Mouse (Mus musculus): ENCODE measurements around the gene Pdxp. TPM values are rescaled to one million over a fixed set of nuclear protein-coding genes. Genes with fewer than 3 reads are reported as not detected.
"Not testable (repeated sequence)": the region's sequence is repeated elsewhere in the genome, so short reads cannot be mapped to it uniquely, and the experiment has no call there.

Gene Pdxp
- polyA plus RNA-seq, 1 experiment from 2014 or later = 105 TPM

- H3K36me3 ChIP-seq (replicated peaks; ENCODE audit: control insufficient read depth, insufficient read depth) = peaks cover 26% of the 10 kb centered on the region
- H3K4me1 ChIP-seq (replicated peaks; ENCODE audit: control insufficient read depth, insufficient read depth, low read length) = peaks cover 23% of the 10 kb centered on the region
- WGBS = 1% methylated on average over 54 of the region's 95 CpGs
- peak within 1 kb of the TSS; percentile 69 for H3K4me3 ChIP-seq (replicated peaks; ENCODE audit: low read length)
- peak within 1 kb of the TSS; percentile 99 for H3K27ac ChIP-seq
- peak; percentile 98 for DNase-seq (ENCODE audit: low spot score)
- peak within 1 kb of the TSS; percentile 82 for H3K9ac ChIP-seq
- peak; percentile 90 for ATAC-seq (ENCODE audit: low FRiP score)
- H3K9me3 ChIP-seq (ENCODE audit: control insufficient read depth, low read length) = no peaks in the 10 kb centered on the region
- H3K4me2 ChIP-seq (replicated peaks) = peak within 1 kb of the TSS; percentile 87
- no peaks in the 10 kb centered on the region for H3K27me3 ChIP-seq (ENCODE audit: control insufficient read depth, insufficient read depth, low read length)
These were observed 36.5 kb upstream of the Pdxp start, which contains the start of gene Gga1 for GRCm38 (mm10) chr15:78876991-78877809. Gene Gga1 (plus strand): TSS chr15:78877190.

GRCm38 (mm10) chr15:78877810-78878390, 35.8 kb upstream of the Pdxp start:
- Histone ChIP-seq H3K9me3 (ENCODE audit: control insufficient read depth, low read length) (no peaks in the 10 kb centered on the region), H3K36me3 (replicated peaks; ENCODE audit: control insufficient read depth, insufficient read depth) (peaks cover 33% of the 10 kb centered on the region), H3K4me3 (replicated peaks; ENCODE audit: low read length) (peak overlapping the region; percentile 69), H3K4me1 (replicated peaks; ENCODE audit: control insufficient read depth, insufficient read depth, low read length) (peaks cover 23% of the 10 kb centered on the region), H3K27me3 (ENCODE audit: control insufficient read depth, insufficient read depth, low read length) (no peaks in the 10 kb centered on the region), H3K27ac (peak overlapping the region; percentile 99), H3K9ac (peak overlapping the region; percentile 82), H3K4me2 (replicated peaks) (peak overlapping the region; percentile 62)
- DNase-seq (ENCODE audit: low spot score) (no peak), ATAC-seq (ENCODE audit: low FRiP score) (no peak)
- 1% methylated on average over 17 of the region's 17 CpGs for WGBS

GRCm38 (mm10) chr15:78878792-78879516, 34.8 kb upstream of the Pdxp start:
- 70% methylated on average over 7 of the region's 7 CpGs for WGBS
- peaks cover 23% of the 10 kb centered on the region for H3K4me1 ChIP-seq (replicated peaks; ENCODE audit: control insufficient read depth, insufficient read depth, low read length)
- not testable (repeated sequence) for H3K4me3 ChIP-seq (replicated peaks; ENCODE audit: low read length); H3K9me3 ChIP-seq (ENCODE audit: control insufficient read depth, low read length); H3K9ac ChIP-seq; H3K27ac ChIP-seq; H3K27me3 ChIP-seq (ENCODE audit: control insufficient read depth, insufficient read depth, low read length); ATAC-seq (ENCODE audit: low FRiP score); DNase-seq (ENCODE audit: low spot score); H3K4me2 ChIP-seq (replicated peaks)
- H3K36me3 ChIP-seq (replicated peaks; ENCODE audit: control insufficient read depth, insufficient read depth) = peaks cover 43% of the 10 kb centered on the region

- H3K36me3 ChIP-seq (replicated peaks; ENCODE audit: control insufficient read depth, insufficient read depth) = peaks cover 57% of the 10 kb centered on the region
These were observed 33.3 kb upstream of the Pdxp start for GRCm38 (mm10) chr15:78880432-78880831.

GRCm38 (mm10) chr15:78881828-78882227, 31.9 kb upstream of the Pdxp start:
- no peak overlapping the region for H3K4me3 ChIP-seq (replicated peaks; ENCODE audit: low read length)
- 91% methylated on average over 3 of the region's 3 CpGs for WGBS
- H3K27ac ChIP-seq = no peak overlapping the region
- H3K4me1 ChIP-seq (replicated peaks; ENCODE audit: control insufficient read depth, insufficient read depth, low read length) = peaks cover 12% of the 10 kb centered on the region
- no peaks in the 10 kb centered on the region for H3K27me3 ChIP-seq (ENCODE audit: control insufficient read depth, insufficient read depth, low read length)
- H3K4me2 ChIP-seq (replicated peaks) = no peak overlapping the region
- no peak for ATAC-seq (ENCODE audit: low FRiP score)
- no peak overlapping the region for H3K9ac ChIP-seq
- H3K36me3 ChIP-seq (replicated peaks; ENCODE audit: control insufficient read depth, insufficient read depth) = peaks cover 71% of the 10 kb centered on the region
- DNase-seq (ENCODE audit: low spot score) = no peak
- no peaks in the 10 kb centered on the region for H3K9me3 ChIP-seq (ENCODE audit: control insufficient read depth, low read length)

More at GRCm38 (mm10) chr15:78880432-78880831, 33.3 kb upstream of the Pdxp start:
- 95% methylated on average over 8 of the region's 8 CpGs for WGBS
- DNase-seq (ENCODE audit: low spot score) = no peak
- H3K9me3 ChIP-seq (ENCODE audit: control insufficient read depth, low read length) = no peaks in the 10 kb centered on the region
- H3K27me3 ChIP-seq (ENCODE audit: control insufficient read depth, insufficient read depth, low read length) = no peaks in the 10 kb centered on the region
- peaks cover 22% of the 10 kb centered on the region for H3K4me1 ChIP-seq (replicated peaks; ENCODE audit: control insufficient read depth, insufficient read depth, low read length)
- H3K9ac ChIP-seq = no peak overlapping the region
- ATAC-seq (ENCODE audit: low FRiP score) = no peak
- H3K4me2 ChIP-seq (replicated peaks) = no peak overlapping the region
- H3K27ac ChIP-seq = no peak overlapping the region
- H3K4me3 ChIP-seq (replicated peaks; ENCODE audit: low read length) = no peak overlapping the region

GRCm38 (mm10) chr15:78889401-78889853, 24.3 kb upstream of the Pdxp start:
- WGBS = 30% methylated on average over 13 of the region's 13 CpGs
- DNase-seq (ENCODE audit: low spot score) (no peak), ATAC-seq (ENCODE audit: low FRiP score) (no peak)
- no peak overlapping the region for H3K9ac ChIP-seq
- no peaks in the 10 kb centered on the region for H3K9me3 ChIP-seq (ENCODE audit: control insufficient read depth, low read length)
- no peaks in the 10 kb centered on the region for H3K4me1 ChIP-seq (replicated peaks; ENCODE audit: control insufficient read depth, insufficient read depth, low read length)
- no peak overlapping the region for H3K4me3 ChIP-seq (replicated peaks; ENCODE audit: low read length)
- no peak overlapping the region for H3K27ac ChIP-seq
- H3K27me3 ChIP-seq (ENCODE audit: control insufficient read depth, insufficient read depth, low read length) = no peaks in the 10 kb centered on the region
- H3K4me2 ChIP-seq (replicated peaks) = no peak overlapping the region
- peaks cover 85% of the 10 kb centered on the region for H3K36me3 ChIP-seq (replicated peaks; ENCODE audit: control insufficient read depth, insufficient read depth)

GRCm38 (mm10) chr15:78892440-78892839, 21.3 kb upstream of the Pdxp start:
- Histone ChIP-seq H3K4me1 (replicated peaks; ENCODE audit: control insufficient read depth, insufficient read depth, low read length) (no peaks in the 10 kb centered on the region), H3K9ac (no peak overlapping the region), H3K36me3 (replicated peaks; ENCODE audit: control insufficient read depth, insufficient read depth) (peaks cover 65% of the 10 kb centered on the region), H3K4me2 (replicated peaks) (no peak overlapping the region), H3K4me3 (replicated peaks; ENCODE audit: low read length) (no peak overlapping the region), H3K9me3 (ENCODE audit: control insufficient read depth, low read length) (no peaks in the 10 kb centered on the region), H3K27ac (no peak overlapping the region), H3K27me3 (ENCODE audit: control insufficient read depth, insufficient read depth, low read length) (no peaks in the 10 kb centered on the region)
- 61% methylated on average over 7 of the region's 7 CpGs for WGBS
- ATAC-seq (ENCODE audit: low FRiP score) (no peak), DNase-seq (ENCODE audit: low spot score) (no peak)

- Histone ChIP-seq H3K36me3 (replicated peaks; ENCODE audit: control insufficient read depth, insufficient read depth) (peaks cover 47% of the 10 kb centered on the region), H3K4me2 (replicated peaks) (no peak overlapping the region), H3K4me3 (replicated peaks; ENCODE audit: low read length) (no peak overlapping the region), H3K27me3 (ENCODE audit: control insufficient read depth, insufficient read depth, low read length) (peaks cover 5% of the 10 kb centered on the region; the same call in 1 of the 2 replicates), H3K9me3 (ENCODE audit: control insufficient read depth, low read length) (no peaks in the 10 kb centered on the region), H3K4me1 (replicated peaks; ENCODE audit: control insufficient read depth, insufficient read depth, low read length) (peaks cover 2% of the 10 kb centered on the region), H3K9ac (no peak overlapping the region), H3K27ac (0 out of 2 replicates have a peak overlapping the region, but pooled peaks have one; percentile 5)
- DNase-seq (ENCODE audit: low spot score) (no peak), ATAC-seq (ENCODE audit: low FRiP score) (no peak)
- 81% methylated on average over 13 of the region's 13 CpGs for WGBS
These were observed 19.0 kb upstream of the Pdxp start for GRCm38 (mm10) chr15:78894726-78895125.

GRCm38 (mm10) chr15:78895741-78896140, 18.0 kb upstream of the Pdxp start:
- H3K27ac ChIP-seq = no peak overlapping the region
- ATAC-seq (ENCODE audit: low FRiP score) = no peak
- no peak for DNase-seq (ENCODE audit: low spot score)
- H3K4me1 ChIP-seq (replicated peaks; ENCODE audit: control insufficient read depth, insufficient read depth, low read length) = peaks cover 7% of the 10 kb centered on the region
- no peak overlapping the region for H3K4me3 ChIP-seq (replicated peaks; ENCODE audit: low read length)
- H3K9me3 ChIP-seq (ENCODE audit: control insufficient read depth, low read length) = no peaks in the 10 kb centered on the region
- H3K9ac ChIP-seq = no peak overlapping the region
- peaks cover 13% of the 10 kb centered on the region for H3K27me3 ChIP-seq (ENCODE audit: control insufficient read depth, insufficient read depth, low read length)
- peaks cover 40% of the 10 kb centered on the region for H3K36me3 ChIP-seq (replicated peaks; ENCODE audit: control insufficient read depth, insufficient read depth)
- H3K4me2 ChIP-seq (replicated peaks) = no peak overlapping the region
- 83% methylated on average over 2 of the region's 2 CpGs for WGBS

All from hindbrain, embryonic 14.5 days (tissue).